Mouse (Mus musculus) adrenal gland, postnatal 0 days (tissue): ENCODE data around the gene Catspere2. TPM values are rescaled to one million over a fixed set of nuclear protein-coding genes. Genes with fewer than 3 reads are reported as not detected.

Experiments used
- polyA plus RNA-seq: library from polyadenylated mRNA; unstranded; fragments of >200 nt; fragmentation: Nextera tagmentation; extraction: Ambion mirVana; gene quantifications from 2 replicates; pipeline ENCODE4 v1.2.1, GENCODE M21; 2015

The Catspere2 gene
- 0.68 and 1.4 TPM in 2 replicates for polyA plus RNA-seq

GRCm38 (mm10) chr1:177983024-177983450 is at the start of gene Catspere2:
TSS of gene Catspere2 (plus strand) at chr1:177983423.

GRCm38 (mm10) chr1:178187216-178187791 is 204.1 kb downstream of the Catspere2 start, which contains the start of gene Desi2:
TSS of gene Desi2 (plus strand) at chr1:178187417.

Other genes with a start within 250 kb of the Catspere2 start
- 25.6 and 41.5 TPM in 2 replicates for gene Adss, start 186.9 kb upstream of the Catspere2 start, polyA plus RNA-seq
- gene Desi2, start 204.0 kb downstream of the Catspere2 start, polyA plus RNA-seq = 15.9 and 27.3 TPM in 2 replicates